Mouse (Mus musculus): Measurements from ENCODE around the gene Sntn. TPM values are rescaled to one million over a fixed set of nuclear protein-coding genes. Genes with fewer than 3 reads are reported as not detected.

Gene Sntn
- polyA plus RNA-seq (2017; shearing (Covaris generic)), result not detected

DNA sequence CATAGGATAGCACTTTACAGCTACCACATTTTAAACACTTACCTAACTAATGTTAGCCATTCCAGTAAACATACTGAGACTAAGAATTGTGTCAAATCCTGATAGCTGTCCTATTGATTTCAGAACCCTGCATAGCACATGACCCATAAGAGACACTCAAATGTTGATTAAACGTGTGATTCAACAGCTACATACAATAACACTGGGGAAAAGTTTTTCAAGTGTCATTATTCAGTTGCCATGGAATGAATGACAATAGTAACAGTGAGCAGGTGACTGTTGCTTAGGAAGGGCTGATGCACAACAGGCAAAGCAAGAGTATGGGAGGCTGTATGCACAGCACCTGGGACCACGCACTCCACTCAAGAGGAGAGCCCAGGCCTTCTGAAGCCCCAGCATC is at the start of gene Sntn:
Sntn (plus strand) TSS at position 301 of the 400 bp plus-strand sequence.
- ATAC-seq, result no peak

DNA sequence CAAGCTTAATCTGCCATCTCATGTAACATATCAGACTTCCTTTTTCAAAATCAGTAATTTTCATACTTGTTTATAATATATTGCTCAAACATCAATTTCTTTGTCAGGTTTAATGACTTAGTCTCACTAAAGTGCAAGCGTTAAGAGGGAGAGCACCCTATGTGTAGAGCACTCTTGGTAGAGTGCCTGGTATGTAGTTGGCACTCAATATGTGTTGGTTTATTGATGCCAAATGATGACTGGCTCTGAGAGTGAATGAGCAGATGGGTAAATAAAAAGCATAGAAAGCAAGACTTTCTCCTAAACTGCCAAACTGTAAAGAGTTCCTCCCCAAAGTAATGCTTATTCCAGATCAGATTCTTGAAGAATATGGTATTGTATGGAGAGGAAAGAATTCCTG is 20.8 kb upstream of the Sntn start:
- ATAC-seq, result no peak

DNA sequence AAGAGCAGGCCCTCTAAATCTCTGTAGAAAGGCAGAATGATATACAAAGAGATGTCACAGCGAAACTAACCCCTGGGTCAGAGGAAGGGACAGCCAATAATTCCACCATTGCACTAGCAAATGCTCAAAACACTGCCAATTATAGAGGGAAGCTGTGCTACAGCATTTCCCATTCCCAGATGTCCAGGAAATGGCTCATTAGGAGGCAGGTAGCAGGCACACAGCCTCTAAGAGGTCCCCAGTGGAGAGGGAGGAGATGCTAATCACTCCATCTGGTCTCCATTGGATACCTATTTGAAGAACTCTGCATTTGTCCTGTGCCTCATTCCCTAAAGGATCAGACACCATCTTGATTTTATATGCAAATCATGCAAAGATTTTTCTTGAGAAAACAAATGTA is 19.6 kb upstream of the Sntn start:
- ATAC-seq, result no peak

DNA sequence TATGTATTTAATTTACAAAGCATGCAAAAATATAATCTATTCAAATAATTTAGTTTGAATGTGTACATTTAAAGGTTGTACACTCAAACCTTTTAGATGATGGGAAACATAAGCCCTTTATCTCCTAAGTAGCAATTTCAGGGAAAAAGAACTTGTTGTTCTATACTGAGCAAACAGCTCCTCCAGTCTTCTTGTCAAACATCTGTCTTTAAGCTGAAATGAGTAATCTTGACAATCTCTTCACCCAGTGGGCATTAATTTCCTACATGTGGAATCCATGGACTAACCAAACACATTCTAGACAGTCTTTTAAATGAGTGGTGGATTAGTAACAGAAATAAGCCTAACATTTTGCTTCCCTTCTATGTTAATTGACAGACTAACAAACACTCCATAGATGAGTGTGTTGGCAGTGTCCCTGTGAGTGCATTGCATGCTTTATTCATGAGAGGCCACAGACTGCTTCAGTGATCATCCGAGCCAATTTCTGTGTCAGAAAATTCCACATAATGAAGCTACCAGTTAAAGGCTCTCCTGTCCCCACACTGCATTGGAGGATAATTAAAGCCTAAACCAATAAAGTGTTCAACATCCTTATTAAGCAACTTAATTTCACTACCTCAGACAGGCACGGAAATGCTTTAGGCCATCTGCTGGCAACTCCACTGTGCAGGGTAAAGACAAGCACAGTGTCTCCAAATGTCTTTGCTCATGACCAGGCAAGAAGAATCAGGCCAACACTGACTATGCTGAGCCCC is 19.0 kb upstream of the Sntn start:
- ATAC-seq, result no peak

DNA sequence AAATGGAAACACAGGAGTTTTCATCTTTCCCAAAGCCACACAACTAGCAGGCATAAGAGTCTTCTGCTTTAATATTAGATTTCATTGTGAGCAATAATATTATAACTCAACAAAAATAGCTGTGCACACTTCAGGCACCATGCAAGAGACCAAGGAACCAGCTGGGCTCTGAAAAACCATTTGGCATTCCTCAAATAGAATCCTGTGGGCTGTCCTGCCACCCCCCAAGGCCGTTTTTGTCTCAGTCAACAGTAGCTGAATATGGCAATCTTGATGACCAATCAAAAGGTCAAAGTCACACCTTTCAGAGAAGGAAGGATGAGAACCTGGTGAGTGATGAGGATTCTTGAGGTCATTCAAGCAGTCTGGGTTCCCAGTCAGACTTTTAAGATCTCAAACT is 16.0 kb downstream of the Sntn start:
- ATAC-seq, result no peak

GRCm38 (mm10) chr14:13690426-13690825 is 19.8 kb downstream of the Sntn start:
- ATAC-seq, result no peak

- ATAC-seq, result no peak
These were observed 61.6 kb downstream of the Sntn start for GRCm38 (mm10) chr14:13732263-13732662.

Other genes with a start within 250 kb of the Sntn start
- gene Gm281, start 243.6 kb downstream of the Sntn start, polyA plus RNA-seq (2017; shearing (Covaris generic)), result not detected

Data from activated CD4-positive, CD25-positive, alpha-beta regulatory T cell, adult 4 months (primary cell).